Mouse (Mus musculus): ENCODE results near the gene Cstf1.

- TF ChIP-seq CTCF (IDR thresholded peaks at IDR 0.05) (no peak), EP300 (IDR thresholded peaks at IDR 0.05) (no peak)
Observed at GRCm38 (mm10) chr2:172370411-172371223, at the start of gene Cstf1, which contains the start of gene Aurka.
